Mouse (Mus musculus) limb, embryonic 15.5 days (tissue): ENCODE results near the gene Shisa2. TPM values are rescaled to one million over a fixed set of nuclear protein-coding genes. Genes with fewer than 3 reads are reported as not detected.

ENCODE experiments used
- ATAC-seq: fragments of 200-750 bp; cut with Nextera tagmentation; 2 replicates; pipeline ENCODE4 v1.8.0; 2017; ENCODE audit warnings: low read depth, moderate TSS enrichment; ENCODE audit not compliant: insufficient number of reproducible peaks, low FRiP score, low TSS enrichment
- H3K27ac ChIP-seq: fragments of 300-500 bp; sonication (generic); 2 replicates; pipeline ENCODE4 v1.5.1; 2015; ENCODE audit warnings: moderate library complexity, mild to moderate bottlenecking, inconsistent platforms
- H3K27me3 ChIP-seq: fragments of 300-500 bp; sonication (generic); 2 replicates; pipeline ENCODE4 v1.6.1; 2015; ENCODE audit warnings: inconsistent platforms
- H3K36me3 ChIP-seq: fragments of 300-500 bp; sonication (generic); 2 replicates; pipeline ENCODE4 v1.6.1; 2015; ENCODE audit warnings: inconsistent platforms
- H3K4me1 ChIP-seq: fragments of 300-500 bp; sonication (generic); 2 replicates; pipeline ENCODE4 v1.6.1; 2015; ENCODE audit warnings: inconsistent platforms
- H3K4me2 ChIP-seq: fragments of 300-500 bp; sonication (generic); 2 replicates; pipeline ENCODE4 v1.6.1; 2015; ENCODE audit warnings: mild to moderate bottlenecking, inconsistent platforms
- H3K4me3 ChIP-seq: fragments of 300-500 bp; sonication (generic); 2 replicates; pipeline ENCODE4 v1.5.1; 2015; ENCODE audit warnings: mild to moderate bottlenecking, inconsistent platforms
- H3K9ac ChIP-seq: fragments of 300-500 bp; sonication (generic); 2 replicates; pipeline ENCODE4 v1.6.1; 2015; ENCODE audit warnings: inconsistent platforms
- H3K9me3 ChIP-seq: fragments of 300-500 bp; sonication (generic); 2 replicates; pipeline ENCODE4 v1.6.1; 2016; ENCODE audit warnings: inconsistent platforms
- WGBS: fragments of 180-500 bp; shearing (Covaris S2); methylation state at CpG from one replicate; pipeline ENCODE4 v1.1.7; 2015; 5-methylcytosine and 5-hydroxymethylcytosine counted together
- polyA plus RNA-seq: library from polyadenylated mRNA; unstranded; fragments of >200 nt; fragmentation: Nextera tagmentation; extraction: Ambion mirVana; gene quantifications from 2 replicates; pipeline ENCODE4 v1.2.1, GENCODE M21; 2015

The Shisa2 gene
- polyA plus RNA-seq, 1 experiment from 2014 or later, result 27.6 TPM

- ATAC-seq, result no peak
- Histone ChIP-seq H3K9me3 (no peaks in the 10 kb centered on the region), H3K27ac (no peak overlapping the region), H3K36me3 (peaks cover 6% of the 10 kb centered on the region), H3K4me1 (0 out of 2 replicates have a peak, but pooled peaks cover 3% of the 10 kb centered on the region), H3K4me2 (no peak overlapping the region), H3K9ac (no peak overlapping the region), H3K4me3 (no peak overlapping the region), H3K27me3 (no peaks in the 10 kb centered on the region)
- 85% methylated on average over 5 of the region's 5 CpGs for WGBS
These were observed 8.3 kb downstream of the Shisa2 start for GRCm38 (mm10) chr14:59633295-59633898.

GRCm38 (mm10) chr14:59633988-59634387 is 8.9 kb downstream of the Shisa2 start:
- no peak overlapping the region for H3K4me2 ChIP-seq
- 75% methylated on average over 9 of the region's 9 CpGs for WGBS
- no peaks in the 10 kb centered on the region for H3K27me3 ChIP-seq
- no peak overlapping the region for H3K27ac ChIP-seq
- no peak for ATAC-seq
- no peak overlapping the region for H3K9ac ChIP-seq
- peaks cover 6% of the 10 kb centered on the region for H3K36me3 ChIP-seq
- H3K9me3 ChIP-seq, result no peaks in the 10 kb centered on the region
- 0 out of 2 replicates have a peak, but pooled peaks cover 3% of the 10 kb centered on the region for H3K4me1 ChIP-seq
- no peak overlapping the region for H3K4me3 ChIP-seq

GRCm38 (mm10) chr14:59638906-59639703 is 14.0 kb downstream of the Shisa2 start:
- H3K27me3 ChIP-seq, result no peaks in the 10 kb centered on the region
- no peak overlapping the region for H3K4me2 ChIP-seq
- H3K9me3 ChIP-seq, result no peaks in the 10 kb centered on the region
- no peak overlapping the region for H3K27ac ChIP-seq
- ATAC-seq, result no peak
- WGBS, result 46% methylated on average over 7 of the region's 7 CpGs
- H3K4me1 ChIP-seq, result peaks cover 5% of the 10 kb centered on the region; the same call in 1 of the 2 replicates
- no peak overlapping the region for H3K9ac ChIP-seq
- H3K4me3 ChIP-seq, result no peak overlapping the region
- no peaks in the 10 kb centered on the region for H3K36me3 ChIP-seq

GRCm38 (mm10) chr14:59641856-59642255 is 16.7 kb downstream of the Shisa2 start:
- H3K4me3 ChIP-seq, result no peak overlapping the region
- 54% methylated on average over 5 of the region's 5 CpGs for WGBS
- no peaks in the 10 kb centered on the region for H3K36me3 ChIP-seq
- H3K4me1 ChIP-seq, result peaks cover 7% of the 10 kb centered on the region; the same call in 1 of the 2 replicates
- no peak overlapping the region for H3K9ac ChIP-seq
- no peak for ATAC-seq
- no peaks in the 10 kb centered on the region for H3K9me3 ChIP-seq
- H3K4me2 ChIP-seq, result no peak overlapping the region
- no peak overlapping the region for H3K27ac ChIP-seq
- H3K27me3 ChIP-seq, result no peaks in the 10 kb centered on the region

GRCm38 (mm10) chr14:59643582-59643981 is 18.5 kb downstream of the Shisa2 start:
- 55% methylated on average over 12 of the region's 12 CpGs for WGBS
- H3K27ac ChIP-seq, result no peak overlapping the region
- no peak overlapping the region for H3K9ac ChIP-seq
- no peaks in the 10 kb centered on the region for H3K27me3 ChIP-seq
- H3K4me1 ChIP-seq, result peaks cover 22% of the 10 kb centered on the region
- H3K9me3 ChIP-seq, result no peaks in the 10 kb centered on the region
- no peak overlapping the region for H3K4me2 ChIP-seq
- H3K36me3 ChIP-seq, result no peaks in the 10 kb centered on the region
- no peak for ATAC-seq
- H3K4me3 ChIP-seq, result no peak overlapping the region

- H3K4me1 ChIP-seq, result peaks cover 24% of the 10 kb centered on the region
- no peak overlapping the region for H3K4me2 ChIP-seq
- no peaks in the 10 kb centered on the region for H3K36me3 ChIP-seq
- no peak overlapping the region for H3K9ac ChIP-seq
- no peak overlapping the region for H3K4me3 ChIP-seq
- WGBS, result 93% methylated on average over 1 of the region's 1 CpGs
- ATAC-seq, result no peak
- no peak overlapping the region for H3K27ac ChIP-seq
- no peaks in the 10 kb centered on the region for H3K9me3 ChIP-seq
- H3K27me3 ChIP-seq, result no peaks in the 10 kb centered on the region
These were observed 19.1 kb downstream of the Shisa2 start for GRCm38 (mm10) chr14:59644166-59644565.

- Histone ChIP-seq H3K9ac (no peak overlapping the region), H3K4me3 (no peak overlapping the region), H3K27me3 (no peaks in the 10 kb centered on the region), H3K27ac (no peak overlapping the region), H3K4me2 (no peak overlapping the region), H3K9me3 (no peaks in the 10 kb centered on the region), H3K4me1 (peaks cover 22% of the 10 kb centered on the region), H3K36me3 (no peaks in the 10 kb centered on the region)
- ATAC-seq, result no peak
- 76% methylated on average over 3 of the region's 3 CpGs for WGBS
These were observed 19.8 kb downstream of the Shisa2 start for GRCm38 (mm10) chr14:59644896-59645295.

GRCm38 (mm10) chr14:59646826-59647697 is 22.0 kb downstream of the Shisa2 start:
- H3K27me3 ChIP-seq, result no peaks in the 10 kb centered on the region
- H3K4me1 ChIP-seq, result peaks cover 22% of the 10 kb centered on the region
- no peaks in the 10 kb centered on the region for H3K36me3 ChIP-seq
- H3K27ac ChIP-seq, result peak overlapping the region; percentile 43
- no peak overlapping the region for H3K9ac ChIP-seq
- ATAC-seq, result peak; percentile 40; the same call in 1 of the 2 replicates
- no peaks in the 10 kb centered on the region for H3K9me3 ChIP-seq
- H3K4me3 ChIP-seq, result no peak overlapping the region
- H3K4me2 ChIP-seq, result no peak overlapping the region
- WGBS, result 47% methylated on average over 16 of the region's 16 CpGs

GRCm38 (mm10) chr14:59648611-59649010 is 23.5 kb downstream of the Shisa2 start:
- H3K27me3 ChIP-seq, result no peaks in the 10 kb centered on the region
- H3K4me1 ChIP-seq, result peaks cover 22% of the 10 kb centered on the region
- no peaks in the 10 kb centered on the region for H3K9me3 ChIP-seq
- H3K4me3 ChIP-seq, result no peak overlapping the region
- H3K36me3 ChIP-seq, result no peaks in the 10 kb centered on the region
- no peak overlapping the region for H3K4me2 ChIP-seq
- no peak for ATAC-seq
- 84% methylated on average over 10 of the region's 10 CpGs for WGBS
- no peak overlapping the region for H3K27ac ChIP-seq
- H3K9ac ChIP-seq, result no peak overlapping the region

GRCm38 (mm10) chr14:59649337-59649736 is 24.2 kb downstream of the Shisa2 start:
- Histone ChIP-seq H3K9ac (no peak overlapping the region), H3K27ac (no peak overlapping the region), H3K4me3 (no peak overlapping the region), H3K4me1 (peaks cover 22% of the 10 kb centered on the region), H3K27me3 (no peaks in the 10 kb centered on the region), H3K4me2 (no peak overlapping the region), H3K9me3 (no peaks in the 10 kb centered on the region), H3K36me3 (no peaks in the 10 kb centered on the region)
- no peak for ATAC-seq
- WGBS, result 68% methylated on average over 6 of the region's 6 CpGs

- Histone ChIP-seq H3K36me3 (no peaks in the 10 kb centered on the region), H3K4me3 (no peak overlapping the region), H3K27me3 (no peaks in the 10 kb centered on the region), H3K4me2 (no peak overlapping the region), H3K27ac (no peak overlapping the region), H3K9ac (no peak overlapping the region), H3K9me3 (no peaks in the 10 kb centered on the region), H3K4me1 (0 out of 2 replicates have a peak, but pooled peaks cover 3% of the 10 kb centered on the region)
- 49% methylated on average over 6 of the region's 6 CpGs for WGBS
- ATAC-seq, result no peak
These were observed 31.5 kb downstream of the Shisa2 start for GRCm38 (mm10) chr14:59656591-59656990.
